Mouse (Mus musculus) cerebellum, adult 2 months (tissue): ENCODE measurements around the gene Pcp4l1.

Experiments used
- CTCF ChIP-seq: fragments of 200-500 bp; IDR thresholded peaks from 2 replicates; pipeline ENCODE4 v1.5.1; 2011; ENCODE audit warnings: low read depth, mild to moderate bottlenecking, control low read depth, low read length, moderate library complexity, borderline replicate concordance; ENCODE audit not compliant: insufficient read depth
- POLR2A ChIP-seq: fragments of 200-500 bp; IDR thresholded peaks from 2 replicates; pipeline ENCODE4 v1.6.1; 2011; ENCODE audit warnings: low read length, control low read depth, borderline replicate concordance; ENCODE audit not compliant: insufficient read depth

- TF ChIP-seq CTCF (no peak), POLR2A (no peak)
These were observed 36.5 kb downstream of the Pcp4l1 start for GRCm38 (mm10) chr1:171159485-171159975.
